Mouse (Mus musculus) limb, embryonic 14.5 days (tissue): ENCODE results near the gene Xpo1. TPM values are rescaled to one million over a fixed set of nuclear protein-coding genes. Genes with fewer than 3 reads are reported as not detected.
A peak's percentile ranks its signal among the peaks of the same experiment; 100 is the strongest.
"Not testable (repeated sequence)": the region's sequence is repeated elsewhere in the genome, so short reads cannot be mapped to it uniquely, and the experiment has no call there.

ENCODE experiments used
- ATAC-seq: fragments of 200-750 bp; cut with Nextera tagmentation; 2 replicates; pipeline ENCODE4 v1.8.0; 2017; ENCODE audit warnings: low read depth, moderate number of reproducible peaks, moderate TSS enrichment; ENCODE audit not compliant: low FRiP score
- DNase-seq: peaks from one replicate; pipeline ENCODE4 v3.0.0-alpha.2; 2015; ENCODE audit warnings: low spot score
- H3K27ac ChIP-seq: fragments of 300-500 bp; sonication (generic); replicated peaks from 2 replicates; pipeline ENCODE4 v1.5.1; 2014; ENCODE audit warnings: low read depth, mild to moderate bottlenecking, low read length, moderate library complexity, mixed read lengths
- H3K27me3 ChIP-seq: fragments of 300-500 bp; sonication (generic); 2 replicates; pipeline ENCODE4 v1.6.1; 2014; ENCODE audit warnings: low read length, mixed read lengths; ENCODE audit not compliant: control insufficient read depth, insufficient read depth
- H3K36me3 ChIP-seq: fragments of 300-500 bp; sonication (generic); 2 replicates; pipeline ENCODE4 v1.6.1; 2014; ENCODE audit warnings: mild to moderate bottlenecking, low read length, moderate library complexity, mixed read lengths; ENCODE audit not compliant: control insufficient read depth, insufficient read depth
- H3K4me1 ChIP-seq: fragments of 300-500 bp; sonication (generic); 2 replicates; pipeline ENCODE4 v1.6.1; 2014; ENCODE audit warnings: antibody characterized with exemption, low read length, mixed read lengths; ENCODE audit not compliant: control insufficient read depth, insufficient read depth
- H3K4me2 ChIP-seq: fragments of 300-500 bp; sonication (generic); replicated peaks from 2 replicates; pipeline ENCODE4 v1.6.1; 2014; ENCODE audit warnings: low read depth, mild to moderate bottlenecking, low read length, moderate library complexity; ENCODE audit not compliant: severe bottlenecking
- H3K4me3 ChIP-seq: fragments of 300-500 bp; sonication (generic); replicated peaks from 2 replicates; pipeline ENCODE4 v1.5.1; 2014; ENCODE audit warnings: low read length
- H3K9ac ChIP-seq: fragments of 300-500 bp; sonication (generic); 2 replicates; pipeline ENCODE4 v1.6.1; 2014; ENCODE audit warnings: mild to moderate bottlenecking, low read depth, low read length, moderate library complexity; ENCODE audit not compliant: severe bottlenecking
- H3K9me3 ChIP-seq: fragments of 300-500 bp; sonication (generic); 2 replicates; pipeline ENCODE4 v1.6.1; 2016; ENCODE audit warnings: low read length; ENCODE audit not compliant: control insufficient read depth
- POLR2A ChIP-seq: fragments of 200-500 bp; IDR thresholded peaks from 2 replicates; pipeline ENCODE4 v1.8.0; 2012; ENCODE audit warnings: inconsistent platforms, mild to moderate bottlenecking, moderate library complexity, borderline replicate concordance; ENCODE audit not compliant: insufficient read depth, insufficient read length; ENCODE audit errors: extremely low read depth
- WGBS: fragments of 180-500 bp; shearing (Covaris S2); extraction: QIAGEN DNeasy Blood & Tissue Kit; methylation state at CpG from one replicate; pipeline ENCODE4 v1.1.7; 2014; 5-methylcytosine and 5-hydroxymethylcytosine counted together
- polyA plus RNA-seq, 2 experiments: library from polyadenylated mRNA; depleted of rRNA in 1 of 2; stranded (reverse) in 1 of 2; unstranded in 1 of 2; fragments of >200 nt; fragmentation: Nextera tagmentation in 1 of 2; extraction: Ambion mirVana in 1 of 2; gene quantifications; 2 replicates each; pipeline versions ENCODE4 v1.2.1 to v1.2.3; 2012 to 2014

Xpo1 gene
- polyA plus RNA-seq, 2 experiments: 105 to 113 TPM

DNA sequence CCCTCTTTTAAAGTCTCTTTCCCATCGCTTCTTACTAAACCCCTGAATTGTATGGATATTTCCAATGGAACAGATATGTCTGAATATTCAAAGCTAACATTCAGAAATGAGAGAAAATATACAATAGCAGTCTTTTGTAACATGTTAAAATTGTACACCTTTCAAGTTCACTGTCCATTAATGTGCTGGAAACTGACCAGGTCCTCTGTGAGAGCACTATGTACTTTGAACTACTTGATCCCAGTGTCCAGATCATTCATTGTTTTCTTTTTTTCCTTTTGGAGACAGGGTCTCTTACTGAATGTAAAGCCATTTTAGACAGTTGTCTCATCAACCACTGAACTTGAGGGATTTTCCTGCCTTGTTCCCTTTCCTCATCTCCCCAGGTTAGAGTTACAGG, 47.3 kb downstream of the Xpo1 start:
- TF ChIP-seq POLR2A: no peak
- DNase-seq (no peak), ATAC-seq (no peak)
- Histone ChIP-seq H3K4me1 (no peaks in the 10 kb centered on the region), H3K27me3 (no peaks in the 10 kb centered on the region), H3K9ac (no peak overlapping the region), H3K9me3 (no peaks in the 10 kb centered on the region), H3K36me3 (peaks cover 2% of the 10 kb centered on the region; the same call in 1 of the 2 replicates), H3K27ac (no peak overlapping the region), H3K4me2 (no peak overlapping the region), H3K4me3 (no peak overlapping the region)
- 64% methylated on average over 1 of the region's 1 CpGs for WGBS

- not testable (repeated sequence) for DNase-seq, H3K9me3 ChIP-seq, H3K27me3 ChIP-seq, ATAC-seq, H3K36me3 ChIP-seq, H3K4me1 ChIP-seq
- 41% methylated on average over 10 of the region's 10 CpGs for WGBS
- H3K9ac ChIP-seq: peak overlapping the region; percentile 93; the same call in 1 of the 2 replicates
- H3K4me3 ChIP-seq: peak overlapping the region; percentile 97
- H3K27ac ChIP-seq: peak overlapping the region; percentile 99
- H3K4me2 ChIP-seq: peak overlapping the region; percentile 65
Observed at GRCm38 (mm10) chr11:23305101-23305672, 49.3 kb downstream of the Xpo1 start.

GRCm38 (mm10) chr11:23305673-23306608, 50.1 kb downstream of the Xpo1 start:
- peaks cover 5% of the 10 kb centered on the region; the same call in 1 of the 2 replicates for H3K4me1 ChIP-seq
- H3K27me3 ChIP-seq: no peaks in the 10 kb centered on the region
- peak overlapping the region; percentile 99 for H3K27ac ChIP-seq
- TF ChIP-seq POLR2A: peak; percentile 91
- peak overlapping the region; percentile 65 for H3K4me2 ChIP-seq
- peak; percentile 95 for ATAC-seq
- WGBS: under 1% methylated on average over 58 of the region's 98 CpGs
- DNase-seq: peak; percentile 96
- peak overlapping the region; percentile 97 for H3K4me3 ChIP-seq
- no peaks in the 10 kb centered on the region for H3K9me3 ChIP-seq
- no peaks in the 10 kb centered on the region for H3K36me3 ChIP-seq
- peak overlapping the region; percentile 93 for H3K9ac ChIP-seq

DNA sequence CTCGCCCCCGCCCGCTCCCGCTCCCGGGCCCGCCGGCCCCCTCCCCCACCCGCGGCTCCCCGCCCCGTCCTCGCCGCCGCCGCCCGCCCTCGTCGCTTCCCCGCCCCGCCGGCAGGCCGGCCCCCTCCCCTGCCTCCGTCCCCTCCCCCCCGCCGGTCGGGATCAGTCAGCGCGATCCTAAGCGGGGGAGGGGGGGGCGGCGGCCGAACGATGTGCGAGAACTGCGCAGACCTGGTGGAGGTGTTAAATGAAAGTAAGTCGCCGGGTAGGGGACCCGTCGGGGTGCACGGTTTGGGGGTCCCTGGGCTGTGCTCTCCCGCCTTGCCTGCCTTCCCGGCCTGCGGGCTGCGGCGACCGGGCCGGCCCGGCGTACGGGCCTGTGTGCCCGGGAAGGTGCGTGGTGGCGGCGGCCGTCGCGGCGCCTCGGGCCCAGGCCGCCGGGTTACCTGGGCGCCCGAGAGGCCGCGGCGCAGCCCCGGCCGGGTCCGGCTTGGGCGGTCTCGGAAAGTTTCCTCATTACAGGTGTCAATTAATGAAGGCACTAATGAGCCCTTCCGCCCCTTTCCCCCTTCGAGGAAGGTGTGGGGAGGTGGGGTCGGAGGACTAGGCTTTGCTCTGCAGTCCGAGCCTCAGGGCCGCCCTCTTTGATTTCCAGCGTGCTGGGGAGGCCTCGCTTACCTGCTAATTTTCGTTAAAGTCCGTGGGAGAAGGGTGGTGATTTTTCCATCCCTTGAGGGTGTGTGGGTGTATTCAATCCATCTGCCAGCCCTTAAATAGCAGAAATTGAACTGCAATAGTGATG, 51.1 kb downstream of the Xpo1 start, which contains the start of gene Usp34:
Gene Usp34, plus strand, starts transcription at position 132 of the 802 bp plus-strand sequence.
- H3K27ac ChIP-seq: peak within 1 kb of the TSS; percentile 99
- WGBS: 1% methylated on average over 45 of the region's 80 CpGs
- TF ChIP-seq POLR2A: no peak
- no peaks in the 10 kb centered on the region for H3K36me3 ChIP-seq
- ATAC-seq (peak; percentile 61), DNase-seq (peak; percentile 50)
- H3K4me2 ChIP-seq: peak within 1 kb of the TSS; percentile 65
- peak within 1 kb of the TSS; percentile 97 for H3K4me3 ChIP-seq
- peaks cover 5% of the 10 kb centered on the region; the same call in 1 of the 2 replicates for H3K4me1 ChIP-seq
- H3K9me3 ChIP-seq: no peaks in the 10 kb centered on the region
- no peaks in the 10 kb centered on the region for H3K27me3 ChIP-seq
- peak within 1 kb of the TSS; percentile 93 for H3K9ac ChIP-seq

DNA sequence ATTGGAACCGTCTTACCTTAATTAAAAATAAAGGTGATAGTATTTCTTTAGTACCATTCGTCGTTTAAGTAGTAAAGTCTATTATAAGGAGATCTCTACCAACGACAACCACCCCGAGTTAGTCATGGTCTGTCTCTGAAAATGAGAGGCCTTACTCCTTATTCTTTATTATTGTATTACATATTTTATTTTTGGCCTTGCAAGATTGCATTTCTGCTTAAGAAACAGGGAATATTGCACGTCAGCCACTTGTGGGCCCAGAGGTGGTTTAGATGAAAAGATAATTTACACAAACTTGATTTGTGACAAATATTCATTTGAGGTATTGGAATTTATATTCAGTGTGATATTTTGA, 51.7 kb downstream of the Xpo1 start:
- peaks cover 4% of the 10 kb centered on the region; the same call in 1 of the 2 replicates for H3K36me3 ChIP-seq
- no peaks in the 10 kb centered on the region for H3K27me3 ChIP-seq
- DNase-seq (no peak), ATAC-seq (no peak)
- WGBS: 3% methylated on average over 6 of the region's 6 CpGs
- TF ChIP-seq POLR2A: no peak
- peak overlapping the region; percentile 99; the same call in 1 of the 2 replicates for H3K27ac ChIP-seq
- peak overlapping the region; percentile 54 for H3K4me2 ChIP-seq
- peak overlapping the region; percentile 97 for H3K4me3 ChIP-seq
- H3K9ac ChIP-seq: peak overlapping the region; percentile 93
- peaks cover 5% of the 10 kb centered on the region; the same call in 1 of the 2 replicates for H3K4me1 ChIP-seq
- H3K9me3 ChIP-seq: no peaks in the 10 kb centered on the region
